Mouse (Mus musculus): ENCODE data around the gene Asb11.

DNA sequence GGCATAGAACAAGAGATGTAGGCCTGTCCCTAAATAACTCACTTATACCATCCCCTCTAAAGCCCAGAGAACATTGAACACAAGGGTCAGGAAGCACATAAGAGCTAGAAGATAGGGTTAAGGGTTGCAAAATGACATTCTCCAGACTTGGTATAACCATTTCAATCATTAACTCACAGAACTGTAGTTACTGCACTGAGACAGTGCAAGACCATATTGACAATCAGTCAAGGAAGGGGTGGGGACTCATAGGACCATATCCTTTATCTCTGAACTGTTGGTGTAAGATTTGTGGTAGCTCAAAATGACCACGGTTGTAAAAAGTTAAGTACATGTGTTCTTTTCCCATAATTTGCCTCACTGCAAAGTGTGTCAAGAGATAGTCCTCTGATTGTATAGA is 26.2 kb upstream of the Asb11 start:
- no peak for TF ChIP-seq MAX (IDR thresholded peaks at IDR 0.05)
- no peak for TF ChIP-seq CEBPB (IDR thresholded peaks at IDR 0.05; ENCODE audit: low read depth)
- no peak for TF ChIP-seq CTCF (IDR thresholded peaks at IDR 0.05; ENCODE audit: control insufficient read depth, insufficient read depth, insufficient read length)
- no peak for TF ChIP-seq USF1 (IDR thresholded peaks at IDR 0.05; ENCODE audit: low read depth)
- no peak for TF ChIP-seq MYOG (IDR thresholded peaks at IDR 0.05; ENCODE audit: control insufficient read depth, extremely low read depth, insufficient read length)
- no peak for TF ChIP-seq FOSL1 (IDR thresholded peaks at IDR 0.05; ENCODE audit: insufficient read depth, low read length, poor library complexity, severe bottlenecking)
- no peak for TF ChIP-seq MYOD1 (IDR thresholded peaks at IDR 0.05; ENCODE audit: control insufficient read depth, insufficient read length, low read depth)

Measured in C2C12 (cell line).